In genomic region chr10:45151137-45151536, GRCm38 (mm10) we compare ENCODE assay signal across 15 mouse cellular contexts. TPM values are rescaled to one million over a fixed set of nuclear protein-coding genes. Genes with fewer than 3 reads are reported as not detected.
DNase-seq lines count a peak whose midpoint lies in the region; ATAC-seq lines count a peak whose summit lies in the region.
"Had no signal": no experiment of that assay in that cellular context is flagged by ENCODE, and none has a peak within 500 bp of the region (broad histone marks: within the 10 kb centered on the region; RNA-seq: fewer than 3 reads in every experiment).

No protein-coding gene starts in this region.

- 0 out of 2 replicates have a peak overlapping the region, but pooled peaks have one; percentile 6 for H3K27ac ChIP-seq in hindbrain, embryonic 12.5 days
- H3K27ac ChIP-seq in neural tube, embryonic 12.5 days, result no peak overlapping the region
- H3K27ac ChIP-seq: embryonic facial prominence, embryonic 15.5 days; heart, adult 2 months had no signal

- H3K27me3 ChIP-seq in hindbrain, embryonic 12.5 days, result no peaks in the 10 kb centered on the region
- no peaks in the 10 kb centered on the region for H3K27me3 ChIP-seq in neural tube, embryonic 12.5 days (replicated peaks)
- H3K27me3 ChIP-seq: embryonic facial prominence, embryonic 15.5 days had no signal

- no peak overlapping the region for H3K9ac ChIP-seq in hindbrain, embryonic 12.5 days
- no peak overlapping the region for H3K9ac ChIP-seq in neural tube, embryonic 12.5 days
- H3K9ac ChIP-seq: embryonic facial prominence, embryonic 15.5 days had no signal

- peaks cover 24% of the 10 kb centered on the region for H3K4me1 ChIP-seq in hindbrain, embryonic 12.5 days
- peaks cover 18% of the 10 kb centered on the region for H3K4me1 ChIP-seq in neural tube, embryonic 12.5 days
- H3K4me1 ChIP-seq: embryonic facial prominence, embryonic 15.5 days had no signal

- H3K4me3 ChIP-seq in hindbrain, embryonic 12.5 days, result no peak overlapping the region
- H3K4me3 ChIP-seq in neural tube, embryonic 12.5 days, result no peak overlapping the region
- H3K4me3 ChIP-seq: embryonic facial prominence, embryonic 15.5 days; heart, adult 2 months had no signal

- WGBS in hindbrain, embryonic 12.5 days, result 48% methylated on average over 5 of the region's 5 CpGs
- WGBS in neural tube, embryonic 12.5 days, result 54% methylated on average over 5 of the region's 5 CpGs

- intact Hi-C loops in heart, postnatal 14 days (cut with DNase I), result no loop called here

- no peaks in the 10 kb centered on the region for H3K9me3 ChIP-seq in hindbrain, embryonic 12.5 days (replicated peaks)
- H3K9me3 ChIP-seq in neural tube, embryonic 12.5 days, result no peaks in the 10 kb centered on the region
- H3K9me3 ChIP-seq: embryonic facial prominence, embryonic 15.5 days had no signal

- DNase-seq in heart, adult 11 months, result peak; percentile 54
- DNase-seq in heart, postnatal 14 days, result no peak
- DNase-seq in WW6 (ENCODE audit: low read depth, low spot score), result peak; percentile 9
- no peak for DNase-seq in kidney, adult 8-10 months
- DNase-seq in Muller cell, postnatal 12 days (ENCODE audit: inconsistent ontology term), result no peak
- no peak for DNase-seq in right cerebral cortex, adult 18-20 months
- DNase-seq: B cell, adult 2 months; cerebellum, adult 9-11 months; heart, adult 2 months; kidney, adult 18-20 months; lung, postnatal 4 days; thymus, adult 2 months had no signal

- peaks cover 55% of the 10 kb centered on the region for H3K36me3 ChIP-seq in hindbrain, embryonic 12.5 days
- peaks cover 65% of the 10 kb centered on the region for H3K36me3 ChIP-seq in neural tube, embryonic 12.5 days

- peak; percentile 19; the same call in 1 of the 2 replicates for ATAC-seq in hindbrain, embryonic 12.5 days (ENCODE audit: low FRiP score)
- ATAC-seq in neural tube, embryonic 12.5 days (ENCODE audit: low FRiP score, low read depth), result peak; percentile 56

- no peak overlapping the region for H3K4me2 ChIP-seq in hindbrain, embryonic 12.5 days (replicated peaks)
- H3K4me2 ChIP-seq in neural tube, embryonic 12.5 days (replicated peaks), result no peak overlapping the region
- H3K4me2 ChIP-seq: embryonic facial prominence, embryonic 15.5 days had no signal

RNA-seq across cellular contexts. Expression of gene Popdc3, which starts 26.8 kb away (rescaled TPM):
- total RNA-seq in heart, postnatal 14 days (2021), result 10 to 100 TPM; 17.9 to 18.0 TPM
- polyA plus RNA-seq in hindbrain, embryonic 12.5 days (2016; fragmentation: Nextera tagmentation; extraction: Ambion mirVana), result 0.92 and 1.1 TPM in 2 replicates
- polyA plus RNA-seq in neural tube, embryonic 12.5 days (2016; fragmentation: Nextera tagmentation; extraction: Ambion mirVana), result 0.81 and 1.1 TPM in 2 replicates

Comparison
In these comparisons a context has a peak if more than half of its experiments do, and no peak if none do; other contexts are left out.
1. DNase-seq: peak in heart, adult 11 months (single experiment) and WW6 (single experiment); none in heart, postnatal 14 days (0 of 2), kidney, adult 8-10 months (0 of 2), Muller cell, postnatal 12 days (single experiment) and right cerebral cortex, adult 18-20 months (single experiment).